Mouse (Mus musculus) forebrain, embryonic 14.5 days (tissue): Measurements from ENCODE around the gene Cmc1. TPM values are rescaled to one million over a fixed set of nuclear protein-coding genes. Genes with fewer than 3 reads are reported as not detected.

Experiments
- ATAC-seq: fragments of 200-750 bp; cut with Nextera tagmentation; 2 replicates; pipeline ENCODE4 v1.8.0; 2017; ENCODE audit warnings: mild to moderate bottlenecking, moderate library complexity
- DNase-seq: peaks from one replicate; pipeline ENCODE4 v3.0.0-alpha.2; 2015; ENCODE audit warnings: low spot score
- H3K27ac ChIP-seq: fragments of 300-500 bp; sonication (generic); 2 replicates; pipeline ENCODE4 v1.5.1; 2014; ENCODE audit warnings: low read depth, mild to moderate bottlenecking, control low read depth, low read length, moderate library complexity
- H3K27me3 ChIP-seq: fragments of 300-500 bp; sonication (generic); replicated peaks from 2 replicates; pipeline ENCODE4 v1.6.1; 2014; ENCODE audit warnings: low read length, control low read depth, mixed read lengths; ENCODE audit not compliant: control insufficient read depth, insufficient read depth
- H3K36me3 ChIP-seq: fragments of 300-500 bp; sonication (generic); 2 replicates; pipeline ENCODE4 v1.6.1; 2014; ENCODE audit warnings: low read length, control low read depth; ENCODE audit not compliant: control insufficient read depth, insufficient read depth
- H3K4me1 ChIP-seq: fragments of 300-500 bp; sonication (generic); 2 replicates; pipeline ENCODE4 v1.6.1; 2014; ENCODE audit warnings: antibody characterized with exemption, low read length, control low read depth; ENCODE audit not compliant: control insufficient read depth, insufficient read depth
- H3K4me2 ChIP-seq: fragments of 300-500 bp; sonication (generic); 2 replicates; pipeline ENCODE4 v1.6.1; 2014; ENCODE audit warnings: mild to moderate bottlenecking, control low read depth, low read length
- H3K4me3 ChIP-seq: fragments of 300-500 bp; sonication (generic); 2 replicates; pipeline ENCODE4 v1.5.1; 2014; ENCODE audit warnings: low read depth, low read length, control low read depth
- H3K9ac ChIP-seq: fragments of 300-500 bp; sonication (generic); 2 replicates; pipeline ENCODE4 v1.6.1; 2014; ENCODE audit warnings: mild to moderate bottlenecking, low read length, control low read depth, moderate library complexity
- H3K9me3 ChIP-seq: fragments of 300-500 bp; sonication (generic); replicated peaks from 2 replicates; pipeline ENCODE4 v1.6.1; 2016; ENCODE audit warnings: low read length, control low read depth, mixed read lengths; ENCODE audit not compliant: control insufficient read depth
- WGBS: fragments of 180-500 bp; shearing (Covaris S2); extraction: QIAGEN DNeasy Blood & Tissue Kit; methylation state at CpG from one replicate; pipeline ENCODE4 v1.1.7; 2014; 5-methylcytosine and 5-hydroxymethylcytosine counted together
- polyA plus RNA-seq: library from polyadenylated mRNA; unstranded; fragments of >200 nt; fragmentation: Nextera tagmentation; extraction: Ambion mirVana; gene quantifications from 2 replicates; pipeline ENCODE4 v1.2.1, GENCODE M21; 2014

Gene Cmc1
- polyA plus RNA-seq, 1 experiment from 2014 or later, result 52.7 TPM

GRCm38 (mm10) chr9:118053286-118053685, 96.7 kb downstream of the Cmc1 start:
- ATAC-seq, result no peak
- peak; percentile 72 for DNase-seq

DNA sequence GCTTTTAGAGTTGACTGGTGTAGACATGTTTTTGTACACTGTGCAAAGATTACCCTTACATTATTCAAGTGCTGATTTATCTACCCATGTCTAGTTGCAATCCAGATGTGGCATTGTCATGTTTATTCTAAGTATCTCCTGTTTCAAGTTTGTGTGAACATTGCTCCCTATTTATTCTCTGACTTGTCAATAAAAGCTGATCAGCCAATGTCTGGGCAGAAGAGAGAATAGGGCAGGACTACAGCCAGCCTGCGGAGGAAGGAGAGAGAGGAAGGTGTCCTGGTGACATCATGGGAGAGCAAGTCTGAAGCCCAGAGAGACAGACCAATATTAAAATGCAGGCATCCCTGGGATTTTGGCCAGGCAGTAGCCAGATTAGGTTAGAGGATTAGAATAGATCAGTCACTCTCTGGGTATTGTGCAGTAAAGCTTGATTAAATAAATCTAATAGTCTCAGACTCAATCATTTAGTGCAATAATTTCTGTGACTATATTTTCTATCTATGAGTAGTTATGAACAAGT, 104.9 kb downstream of the Cmc1 start:
- Histone ChIP-seq H3K36me3 (peaks cover 12% of the 10 kb centered on the region), H3K27ac (no peak overlapping the region), H3K9me3 (no peaks in the 10 kb centered on the region), H3K4me1 (peaks cover 13% of the 10 kb centered on the region; the same call in 1 of the 2 replicates), H3K27me3 (no peaks in the 10 kb centered on the region), H3K4me2 (no peak overlapping the region), H3K9ac (no peak overlapping the region), H3K4me3 (no peak overlapping the region)
- 64% methylated on average over 1 of the region's 1 CpGs for WGBS
- DNase-seq (no peak), ATAC-seq (no peak)

More at GRCm38 (mm10) chr9:118053286-118053685, 96.7 kb downstream of the Cmc1 start:
- no peaks in the 10 kb centered on the region for H3K9me3 ChIP-seq
- H3K4me1 ChIP-seq, result no peaks in the 10 kb centered on the region
- no peak overlapping the region for H3K4me2 ChIP-seq
- no peaks in the 10 kb centered on the region for H3K27me3 ChIP-seq
- no peak overlapping the region for H3K4me3 ChIP-seq
- H3K36me3 ChIP-seq, result peaks cover 40% of the 10 kb centered on the region
- no peak overlapping the region for H3K9ac ChIP-seq
- H3K27ac ChIP-seq, result no peak overlapping the region
- 44% methylated on average over 1 of the region's 1 CpGs for WGBS

DNA sequence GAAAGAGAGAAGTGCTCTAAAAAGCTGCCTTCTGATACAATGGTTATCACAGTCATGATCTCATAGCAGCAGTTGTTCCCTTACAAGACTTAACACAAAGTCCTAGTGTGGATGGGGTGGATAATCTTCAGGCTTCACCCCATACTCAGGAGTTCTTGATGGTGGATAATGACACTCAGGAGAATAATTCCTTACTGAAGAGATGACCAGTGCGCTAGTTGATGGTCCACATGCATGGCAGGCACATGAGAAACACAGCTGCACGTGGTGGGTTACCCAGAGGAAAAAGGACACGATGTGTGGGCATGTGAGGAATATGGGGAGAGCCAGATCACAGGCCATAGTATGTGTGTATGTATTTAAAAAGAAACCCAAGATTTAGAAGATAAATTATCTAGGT, 106.4 kb downstream of the Cmc1 start:
- H3K27me3 ChIP-seq, result no peaks in the 10 kb centered on the region
- WGBS, result 97% methylated on average over 3 of the region's 3 CpGs
- no peak overlapping the region for H3K27ac ChIP-seq
- H3K36me3 ChIP-seq, result peaks cover 8% of the 10 kb centered on the region
- H3K4me1 ChIP-seq, result peaks cover 13% of the 10 kb centered on the region; the same call in 1 of the 2 replicates
- H3K4me3 ChIP-seq, result no peak overlapping the region
- no peak for DNase-seq
- no peak for ATAC-seq
- no peak overlapping the region for H3K9ac ChIP-seq
- no peak overlapping the region for H3K4me2 ChIP-seq
- H3K9me3 ChIP-seq, result no peaks in the 10 kb centered on the region

- Histone ChIP-seq H3K4me2 (no peak overlapping the region), H3K27ac (no peak overlapping the region), H3K4me1 (peaks cover 13% of the 10 kb centered on the region; the same call in 1 of the 2 replicates), H3K4me3 (no peak overlapping the region), H3K9me3 (no peaks in the 10 kb centered on the region), H3K36me3 (peaks cover 4% of the 10 kb centered on the region), H3K9ac (no peak overlapping the region), H3K27me3 (no peaks in the 10 kb centered on the region)
- 89% methylated on average over 4 of the region's 4 CpGs for WGBS
- ATAC-seq (no peak), DNase-seq (no peak)
Observed at GRCm38 (mm10) chr9:118042738-118043137, 107.2 kb downstream of the Cmc1 start.

- 26% methylated on average over 5 of the region's 5 CpGs for WGBS
- H3K4me1 ChIP-seq, result peaks cover 13% of the 10 kb centered on the region; the same call in 1 of the 2 replicates
- ATAC-seq (no peak), DNase-seq (no peak)
- no peak overlapping the region for H3K27ac ChIP-seq
- H3K9ac ChIP-seq, result peak overlapping the region; percentile 90
- no peaks in the 10 kb centered on the region for H3K9me3 ChIP-seq
- H3K36me3 ChIP-seq, result no peaks in the 10 kb centered on the region
- H3K4me3 ChIP-seq, result peak overlapping the region; percentile 82
- no peaks in the 10 kb centered on the region for H3K27me3 ChIP-seq
- H3K4me2 ChIP-seq, result peak overlapping the region; percentile 85
Observed at GRCm38 (mm10) chr9:118041646-118042045, 108.3 kb downstream of the Cmc1 start.

- H3K36me3 ChIP-seq, result no peaks in the 10 kb centered on the region
- peaks cover 13% of the 10 kb centered on the region; the same call in 1 of the 2 replicates for H3K4me1 ChIP-seq
- H3K27ac ChIP-seq, result peak overlapping the region; percentile 88
- peak overlapping the region; percentile 85 for H3K4me2 ChIP-seq
- ATAC-seq, result no peak
- peak overlapping the region; percentile 82 for H3K4me3 ChIP-seq
- H3K9me3 ChIP-seq, result no peaks in the 10 kb centered on the region
- peak overlapping the region; percentile 90 for H3K9ac ChIP-seq
- peak; percentile 25 for DNase-seq
- WGBS, result 2% methylated on average over 21 of the region's 21 CpGs
- no peaks in the 10 kb centered on the region for H3K27me3 ChIP-seq
Observed at GRCm38 (mm10) chr9:118041022-118041400, 109.0 kb downstream of the Cmc1 start.

- under 1% methylated on average over 84 of the region's 87 CpGs for WGBS
- H3K27ac ChIP-seq, result peak within 1 kb of the TSS; percentile 88
- H3K27me3 ChIP-seq, result no peaks in the 10 kb centered on the region
- peak within 1 kb of the TSS; percentile 90 for H3K9ac ChIP-seq
- peak within 1 kb of the TSS; percentile 85 for H3K4me2 ChIP-seq
- ATAC-seq (peak; percentile 99), DNase-seq (peak; percentile 99)
- peaks cover 13% of the 10 kb centered on the region; the same call in 1 of the 2 replicates for H3K4me1 ChIP-seq
- no peaks in the 10 kb centered on the region for H3K36me3 ChIP-seq
- peak within 1 kb of the TSS; percentile 82 for H3K4me3 ChIP-seq
- H3K9me3 ChIP-seq, result no peaks in the 10 kb centered on the region
Observed at GRCm38 (mm10) chr9:118040218-118041021, 109.6 kb downstream of the Cmc1 start, which contains the start of gene Azi2. Gene Azi2 (plus strand): TSS chr9:118040499.

- no peak overlapping the region for H3K4me3 ChIP-seq
- no peak overlapping the region for H3K4me2 ChIP-seq
- no peaks in the 10 kb centered on the region for H3K27me3 ChIP-seq
- WGBS, result 82% methylated on average over 3 of the region's 3 CpGs
- DNase-seq (no peak), ATAC-seq (no peak)
- H3K27ac ChIP-seq, result no peak overlapping the region
- H3K9ac ChIP-seq, result no peak overlapping the region
- H3K36me3 ChIP-seq, result no peaks in the 10 kb centered on the region
- no peaks in the 10 kb centered on the region for H3K9me3 ChIP-seq
- H3K4me1 ChIP-seq, result no peaks in the 10 kb centered on the region
Observed at GRCm38 (mm10) chr9:118034990-118035389, 115.0 kb downstream of the Cmc1 start.

DNA sequence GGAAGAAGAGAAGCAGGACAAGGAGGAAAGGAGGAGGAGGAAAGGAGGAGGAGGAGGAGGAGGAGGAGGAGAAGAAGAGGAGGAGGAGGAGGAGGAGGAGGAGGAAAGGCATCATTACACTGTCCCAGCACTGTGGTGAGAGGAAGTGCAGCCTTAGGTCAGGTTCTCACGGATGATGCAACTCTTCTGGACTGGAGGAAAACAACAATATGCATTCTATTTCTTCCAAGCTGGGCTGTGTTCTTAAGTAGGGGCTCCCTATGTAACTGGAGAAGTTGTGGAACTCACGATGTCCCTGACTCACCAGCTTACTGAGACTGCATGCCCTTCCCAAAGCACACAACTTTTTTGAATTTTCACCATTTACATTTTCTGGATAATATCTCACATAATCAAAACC, 118.3 kb downstream of the Cmc1 start:
- Histone ChIP-seq H3K9me3 (no peaks in the 10 kb centered on the region), H3K27ac (no peak overlapping the region), H3K36me3 (no peaks in the 10 kb centered on the region), H3K4me2 (no peak overlapping the region), H3K4me1 (no peaks in the 10 kb centered on the region), H3K9ac (no peak overlapping the region), H3K4me3 (no peak overlapping the region), H3K27me3 (no peaks in the 10 kb centered on the region)
- no peak for DNase-seq
- WGBS, result 49% methylated on average over 2 of the region's 2 CpGs
- no peak for ATAC-seq
